Mouse (Mus musculus): ENCODE results near the gene Fank1. TPM values are rescaled to one million over a fixed set of nuclear protein-coding genes. Genes with fewer than 3 reads are reported as not detected.

Fank1 gene
- total RNA-seq, 2 experiments from 2014 or later = 3.4 to 4.5 TPM

- no peak for DNase-seq (ENCODE audit: low spot score in 2 of 2)
Measured at GRCm38 (mm10) chr7:133889986-133890385, 113.3 kb downstream of the Fank1 start.

GRCm38 (mm10) chr7:133891298-133891697, 114.6 kb downstream of the Fank1 start:
- DNase-seq (ENCODE audit: low spot score in 2 of 2) = no peak

- DNase-seq (ENCODE audit: low spot score in 2 of 2) = no peak
Measured at GRCm38 (mm10) chr7:133891796-133892195, 115.1 kb downstream of the Fank1 start.

GRCm38 (mm10) chr7:133899391-133899790, 122.7 kb downstream of the Fank1 start:
- DNase-seq (ENCODE audit: low spot score in 2 of 2) = no peak

- DNase-seq (ENCODE audit: low spot score in 2 of 2) = no peak
Measured at GRCm38 (mm10) chr7:133908966-133909365, 132.3 kb downstream of the Fank1 start.

- no peak for DNase-seq (ENCODE audit: low spot score in 2 of 2)
Measured at GRCm38 (mm10) chr7:133909833-133910375, 133.2 kb downstream of the Fank1 start.

GRCm38 (mm10) chr7:133911881-133912280, 135.2 kb downstream of the Fank1 start:
- DNase-seq (ENCODE audit: low spot score in 2 of 2) = peak; percentile 19 to 53

GRCm38 (mm10) chr7:133916230-133916629, 139.6 kb downstream of the Fank1 start:
- DNase-seq (ENCODE audit: low spot score in 2 of 2) = no peak

GRCm38 (mm10) chr7:133919306-133919705, 142.6 kb downstream of the Fank1 start:
- no peak for DNase-seq (ENCODE audit: low spot score in 2 of 2)

- DNase-seq (ENCODE audit: low spot score in 2 of 2) = peak; percentile 63 to 70
Measured at GRCm38 (mm10) chr7:133919918-133920317, 143.3 kb downstream of the Fank1 start.

- DNase-seq (ENCODE audit: low spot score in 2 of 2) = no peak
Measured at GRCm38 (mm10) chr7:133920724-133921123, 144.1 kb downstream of the Fank1 start.

- DNase-seq (ENCODE audit: low spot score in 2 of 2) = peak in 1 of 2 experiments; percentile 33
Measured at GRCm38 (mm10) chr7:133921291-133921690, 144.6 kb downstream of the Fank1 start.

GRCm38 (mm10) chr7:133923994-133924393, 147.3 kb downstream of the Fank1 start:
- no peak for DNase-seq (ENCODE audit: low spot score in 2 of 2)

GRCm38 (mm10) chr7:133925771-133926170, 149.1 kb downstream of the Fank1 start:
- no peak for DNase-seq (ENCODE audit: low spot score in 2 of 2)

- no peak for DNase-seq (ENCODE audit: low spot score in 2 of 2)
Measured at GRCm38 (mm10) chr7:133928981-133929380, 152.3 kb downstream of the Fank1 start.

Other genes starting within 250 kb of the Fank1 start
- gene Tex36, start 174.7 kb upstream of the Fank1 start, total RNA-seq (2021) = not detected
- gene Edrf1, start 139.3 kb upstream of the Fank1 start, total RNA-seq (2021) = 10 to 100 TPM; 23.3 to 27.0 TPM
- not detected for gene Mmp21, start 96.8 kb upstream of the Fank1 start, total RNA-seq (2021)
- gene Bccip, start 67.5 kb upstream of the Fank1 start, total RNA-seq (2021) = 10 to 100 TPM; 61.7 to 64.5 TPM
- 10 to 100 TPM; 16.1 to 18.1 TPM for gene Uros, start 66.8 kb upstream of the Fank1 start, total RNA-seq (2021)
- gene Dhx32, start 5.9 kb downstream of the Fank1 start, total RNA-seq (2021) = 10 to 100 TPM; 34.4 to 36.4 TPM